Mouse (Mus musculus) ovary, postnatal 36 days (tissue): ENCODE data around the gene Map4k4.
A peak's percentile ranks its signal among the peaks of the same experiment; 100 is the strongest.

Experiments used
- DNase-seq: peaks from one replicate; pipeline ENCODE4 v3.0.0; 2022; ENCODE audit warnings: low spot score, mixed read lengths

Map4k4 gene

GRCm38 (mm10) chr1:39900181-39901005, at the start of gene Map4k4:
Map4k4 (plus strand) TSS chr1:39900913.
- DNase-seq: peak; percentile 87

GRCm38 (mm10) chr1:39855949-39856348, 44.8 kb upstream of the Map4k4 start:
- DNase-seq: no peak

- no peak for DNase-seq
Observed at GRCm38 (mm10) chr1:39856795-39857447, 43.8 kb upstream of the Map4k4 start.

GRCm38 (mm10) chr1:39857448-39857820, 43.3 kb upstream of the Map4k4 start:
- no peak for DNase-seq

GRCm38 (mm10) chr1:39859213-39859612, 41.5 kb upstream of the Map4k4 start:
- DNase-seq: no peak

- DNase-seq: no peak
Observed at GRCm38 (mm10) chr1:39866367-39867141, 34.2 kb upstream of the Map4k4 start.

- DNase-seq: no peak
Observed at GRCm38 (mm10) chr1:39867142-39867525, 33.6 kb upstream of the Map4k4 start.

- DNase-seq: peak; percentile 47
Observed at GRCm38 (mm10) chr1:39867966-39868593, 32.6 kb upstream of the Map4k4 start.

GRCm38 (mm10) chr1:39868825-39869571, 31.7 kb upstream of the Map4k4 start:
- no peak for DNase-seq

- DNase-seq: no peak
Observed at GRCm38 (mm10) chr1:39869721-39870201, 31.0 kb upstream of the Map4k4 start.

GRCm38 (mm10) chr1:39877981-39878380, 22.7 kb upstream of the Map4k4 start:
- no peak for DNase-seq

GRCm38 (mm10) chr1:39882505-39882904, 18.2 kb upstream of the Map4k4 start:
- no peak for DNase-seq

GRCm38 (mm10) chr1:39884803-39885515, 15.8 kb upstream of the Map4k4 start:
- no peak for DNase-seq

GRCm38 (mm10) chr1:39887997-39888396, 12.7 kb upstream of the Map4k4 start:
- no peak for DNase-seq

GRCm38 (mm10) chr1:39889429-39889828, 11.3 kb upstream of the Map4k4 start:
- no peak for DNase-seq

- DNase-seq: no peak
Observed at GRCm38 (mm10) chr1:39889973-39890372, 10.7 kb upstream of the Map4k4 start.

- no peak for DNase-seq
Observed at GRCm38 (mm10) chr1:39893153-39893880, 7.4 kb upstream of the Map4k4 start.

GRCm38 (mm10) chr1:39895097-39895496, 5.6 kb upstream of the Map4k4 start:
- no peak for DNase-seq

- DNase-seq: no peak
Observed at GRCm38 (mm10) chr1:39895506-39895905, 5.2 kb upstream of the Map4k4 start.

- no peak for DNase-seq
Observed at GRCm38 (mm10) chr1:39896581-39896980, 4.1 kb upstream of the Map4k4 start.
